ENCODE assay signal across 17 mouse cellular contexts in genomic region chr12:118156986-118157385, GRCm38 (mm10).
"Had no signal": no experiment of that assay in that cellular context is flagged by ENCODE, and none has a peak within 500 bp of the region (broad histone marks: within the 10 kb centered on the region; RNA-seq: fewer than 3 reads in every experiment).

No protein-coding gene starts in this region.

- H3K27ac ChIP-seq: lung, embryonic 15.5 days; macrophage; midbrain, embryonic 12.5 days; midbrain, embryonic 15.5 days; neural tube, embryonic 12.5 days; stomach, embryonic 15.5 days; stomach, postnatal 0 days had no signal

- H3K27me3 ChIP-seq: lung, embryonic 15.5 days; megakaryocyte, embryonic 14.5 days; midbrain, embryonic 12.5 days; midbrain, embryonic 15.5 days; neural tube, embryonic 12.5 days; stomach, embryonic 15.5 days had no signal

- H3K9ac ChIP-seq: liver, postnatal 0 days; lung, embryonic 15.5 days; midbrain, embryonic 12.5 days; midbrain, embryonic 15.5 days; neural tube, embryonic 12.5 days; stomach, embryonic 15.5 days had no signal

- H3K9me3 ChIP-seq: lung, embryonic 15.5 days; megakaryocyte, embryonic 14.5 days; midbrain, embryonic 12.5 days; midbrain, embryonic 15.5 days; neural tube, embryonic 12.5 days; stomach, embryonic 15.5 days had no signal

- H3K4me3 ChIP-seq: lung, embryonic 15.5 days; megakaryocyte, embryonic 14.5 days; midbrain, embryonic 12.5 days; midbrain, embryonic 15.5 days; neural tube, embryonic 12.5 days; stomach, embryonic 15.5 days had no signal

- H3K4me2 ChIP-seq: lung, embryonic 15.5 days; midbrain, embryonic 12.5 days; midbrain, embryonic 15.5 days; neural tube, embryonic 12.5 days; stomach, embryonic 15.5 days had no signal

- ATAC-seq: liver, postnatal 0 days; lung, postnatal 0 days had no signal

- DNase-seq: liver, postnatal 0 days; lung, adult 2 months; lung, postnatal 14 days; lung, postnatal 36 days; right cerebral cortex, postnatal 14 days; thymus, adult 2 months; thymus, postnatal 25 days; thymus, postnatal 4 days had no signal

- H3K36me3 ChIP-seq: lung, embryonic 15.5 days; midbrain, embryonic 12.5 days; midbrain, embryonic 15.5 days; neural tube, embryonic 12.5 days; stomach, embryonic 15.5 days had no signal

- H3K4me1 ChIP-seq: lung, embryonic 15.5 days; midbrain, embryonic 12.5 days; neural tube, embryonic 12.5 days; stomach, embryonic 15.5 days had no signal
